Mouse (Mus musculus) thymus, adult 2 months (tissue): Measurements from ENCODE around the gene Tead3.

Source experiments
- CTCF ChIP-seq: fragments of 200-500 bp; IDR thresholded peaks from 2 replicates; pipeline ENCODE4 v1.5.1; 2012; ENCODE audit warnings: mild to moderate bottlenecking, control low read depth, low read length, moderate library complexity, borderline replicate concordance; ENCODE audit not compliant: control insufficient read depth, poor library complexity, insufficient read depth; ENCODE audit errors: extremely low read depth
- POLR2A ChIP-seq: fragments of 200-500 bp; IDR thresholded peaks from 2 replicates; pipeline ENCODE4 v1.6.1; 2012; ENCODE audit warnings: mild to moderate bottlenecking, low read length, control low read depth, moderate library complexity; ENCODE audit not compliant: control insufficient read depth, poor library complexity, insufficient read depth; ENCODE audit errors: extremely low read depth

- TF ChIP-seq CTCF, result no peak
- no peak for TF ChIP-seq POLR2A
Measured at GRCm38 (mm10) chr17:28286964-28287363, 63.7 kb downstream of the Tead3 start.
